Mouse (Mus musculus): Measurements from ENCODE around the gene Aup1. TPM values are rescaled to one million over a fixed set of nuclear protein-coding genes. Genes with fewer than 3 reads are reported as not detected.

Aup1 gene
- polyA plus RNA-seq, 2 experiments from 2014 or later, result 432 to 455 TPM

DNA sequence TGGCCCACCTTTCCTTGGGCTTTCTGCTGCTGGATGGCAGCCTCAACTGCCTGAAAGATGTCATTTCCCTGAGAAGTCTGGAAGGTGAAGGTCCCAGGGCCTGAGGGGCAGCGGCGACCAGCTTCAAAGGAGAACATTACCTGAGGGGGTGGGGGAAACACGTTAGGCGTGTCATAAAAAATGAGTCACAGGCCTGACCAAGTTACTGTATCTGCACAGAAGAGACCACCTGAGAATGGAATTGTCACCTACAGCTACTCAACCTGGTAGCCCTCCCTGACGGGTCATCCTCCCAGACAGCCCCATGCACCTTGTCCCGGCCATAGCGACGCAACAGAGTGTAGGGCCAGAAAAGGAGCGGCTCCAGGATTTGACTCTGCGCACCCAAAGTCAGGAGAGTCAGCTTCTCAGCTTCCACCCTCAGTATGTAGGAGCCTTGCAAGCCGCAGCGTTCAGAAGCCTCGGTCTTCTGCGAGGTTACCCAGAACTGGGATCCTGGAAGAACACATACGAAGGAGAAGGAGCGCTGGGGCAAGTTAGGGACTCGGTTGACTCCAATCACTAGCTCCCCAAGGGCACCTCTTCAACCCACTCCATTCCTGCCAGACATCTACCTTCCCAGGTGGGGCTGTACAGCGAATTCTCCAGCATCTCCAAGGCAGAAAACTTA lies 22.3 kb upstream of the Aup1 start:
- ATAC-seq, result no peak

DNA sequence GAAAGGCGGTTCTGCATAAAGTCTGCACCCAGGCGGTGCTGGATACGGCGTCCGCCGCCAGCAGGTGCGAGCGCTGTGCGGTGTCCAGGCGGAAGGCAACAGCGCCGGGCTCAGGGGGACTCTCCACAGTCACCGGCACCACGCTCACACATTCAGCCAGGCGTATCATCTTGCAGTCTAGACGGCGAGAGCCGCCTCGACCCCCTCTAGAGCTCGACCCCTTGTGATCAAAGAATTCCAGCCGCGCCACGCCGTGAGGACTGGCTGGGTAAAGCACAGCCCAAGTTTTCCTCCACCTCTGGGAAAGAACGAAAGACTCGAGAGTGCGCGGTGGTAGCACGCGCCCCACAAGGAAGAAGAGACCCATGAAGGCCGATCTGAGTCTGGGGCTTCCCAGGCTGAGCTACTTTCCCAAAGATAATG lies 21.5 kb upstream of the Aup1 start:
- ATAC-seq, result peak; percentile 64

DNA sequence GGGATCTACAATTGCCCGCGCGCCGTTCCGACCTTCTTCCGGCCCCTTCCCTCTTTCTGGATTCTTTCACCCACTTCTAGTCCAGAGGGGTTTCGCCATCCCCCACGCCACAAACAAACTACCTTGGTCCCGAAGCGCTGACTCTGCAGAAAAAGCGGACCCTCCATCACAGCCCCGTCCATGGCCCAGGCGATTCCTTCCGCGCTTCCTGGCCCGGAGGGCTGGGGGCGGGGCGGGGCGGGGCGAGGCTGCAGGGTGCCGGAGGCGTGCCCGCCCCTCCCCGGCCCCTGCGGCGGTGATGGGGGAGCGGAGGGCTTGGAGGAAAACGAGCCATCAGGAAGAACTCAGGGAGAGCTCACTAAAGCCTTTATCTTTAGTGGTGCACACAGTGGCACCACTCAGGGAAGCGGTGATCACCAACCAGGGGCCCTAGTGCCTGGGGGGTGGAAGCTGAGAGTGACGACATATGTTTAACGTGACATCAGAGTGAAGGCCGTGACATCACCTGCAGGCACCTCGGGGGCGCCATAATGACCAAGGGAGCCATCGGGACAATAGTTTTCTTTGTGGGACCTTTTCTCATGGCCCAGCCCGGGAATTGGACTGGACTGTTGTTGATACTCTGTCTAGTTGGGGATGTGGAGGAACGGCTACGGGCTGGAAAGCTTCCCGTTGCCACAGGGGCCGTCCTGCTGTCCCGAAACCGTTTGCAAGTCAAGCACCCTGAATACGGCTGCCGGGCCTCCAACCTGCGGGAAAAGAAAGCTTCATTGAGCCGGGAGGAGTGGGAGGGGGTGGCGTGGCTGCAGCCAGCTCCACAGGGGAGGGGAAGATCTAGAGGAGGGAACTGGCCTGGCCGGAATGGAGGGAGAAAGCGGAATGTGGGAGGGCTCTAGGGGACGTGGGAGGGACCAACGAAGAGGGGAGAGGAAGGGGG lies 20.8 kb upstream of the Aup1 start, which contains the start of the genes Dok1 and Loxl3:
TSS of gene Dok1 (minus strand) at position 223 of the 937 bp plus-strand sequence.
TSS of gene Loxl3 (plus strand) at position 925 of the 937 bp plus-strand sequence.
- peak; percentile 66 for ATAC-seq

DNA sequence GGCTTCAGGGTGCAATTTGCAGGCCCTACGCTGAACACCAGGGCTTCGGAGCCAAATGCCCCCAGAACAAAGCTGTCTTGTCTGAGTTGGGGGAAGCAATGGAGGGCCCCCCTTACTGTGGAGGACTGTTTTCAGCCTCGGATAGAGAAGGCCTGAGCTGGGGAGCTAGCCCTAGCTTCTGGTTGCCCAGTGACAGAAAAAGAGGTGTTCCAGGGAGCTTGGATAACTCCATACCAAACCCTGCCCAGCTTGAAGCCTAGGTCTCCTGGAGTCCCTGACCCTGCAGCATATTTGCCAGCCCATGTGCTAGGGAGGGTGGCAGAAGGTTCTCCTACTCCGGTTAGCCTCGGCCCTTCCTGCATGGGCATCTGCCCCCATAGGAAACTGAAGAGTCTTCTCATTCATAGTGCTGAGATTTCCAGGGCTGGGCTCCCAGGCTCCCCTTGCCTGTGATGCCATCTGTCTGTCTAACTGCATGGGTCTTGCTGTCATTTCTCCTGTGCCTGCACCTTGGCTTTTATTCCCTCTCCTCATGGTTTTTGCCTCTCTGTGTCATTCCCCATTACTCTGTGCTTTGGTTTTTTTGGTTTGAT lies 19.8 kb upstream of the Aup1 start:
- ATAC-seq, result no peak

DNA sequence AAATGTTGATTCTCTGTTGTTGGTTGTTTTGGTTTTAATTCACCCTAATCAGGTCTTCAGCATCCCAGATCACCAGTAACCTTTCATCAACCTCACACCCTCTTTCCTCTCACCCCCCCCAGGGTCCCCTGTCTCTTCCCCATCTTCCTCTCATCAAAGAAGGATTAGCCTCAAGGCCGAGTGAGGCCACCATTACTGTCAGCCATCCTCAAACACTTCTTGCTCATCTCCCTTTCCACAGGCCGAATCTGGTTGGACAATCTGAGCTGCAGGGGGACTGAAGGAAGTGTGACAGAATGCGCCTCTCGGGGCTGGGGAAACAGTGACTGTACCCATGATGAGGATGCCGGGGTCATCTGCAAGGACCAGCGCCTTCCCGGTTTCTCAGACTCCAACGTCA lies 17.1 kb upstream of the Aup1 start:
- no peak for ATAC-seq

DNA sequence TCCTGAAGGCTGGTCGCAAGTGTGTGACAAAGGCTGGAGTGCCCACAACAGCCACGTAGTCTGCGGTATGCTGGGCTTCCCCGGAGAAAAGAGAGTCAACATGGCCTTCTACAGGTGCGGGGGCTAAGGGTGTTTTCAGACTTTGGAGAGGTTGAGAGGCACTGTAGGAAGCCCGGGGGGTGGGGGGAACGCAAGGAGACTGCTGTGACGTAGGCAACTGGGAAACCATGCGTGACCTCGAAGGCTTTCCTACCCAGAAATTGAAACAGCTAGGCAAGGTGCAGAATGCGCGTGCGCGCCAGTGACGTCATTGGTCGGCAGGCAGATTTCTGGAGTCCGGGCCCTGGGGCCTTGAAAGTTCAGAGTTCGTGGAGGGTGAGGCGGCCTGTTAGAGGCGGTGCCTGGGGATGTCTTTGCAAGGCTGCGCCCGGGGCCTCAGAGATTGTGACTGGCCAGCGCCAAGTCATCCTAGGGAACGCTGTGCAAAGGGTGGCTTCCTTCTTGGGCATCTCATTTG lies 15.8 kb upstream of the Aup1 start:
- ATAC-seq, result peak; percentile 84

DNA sequence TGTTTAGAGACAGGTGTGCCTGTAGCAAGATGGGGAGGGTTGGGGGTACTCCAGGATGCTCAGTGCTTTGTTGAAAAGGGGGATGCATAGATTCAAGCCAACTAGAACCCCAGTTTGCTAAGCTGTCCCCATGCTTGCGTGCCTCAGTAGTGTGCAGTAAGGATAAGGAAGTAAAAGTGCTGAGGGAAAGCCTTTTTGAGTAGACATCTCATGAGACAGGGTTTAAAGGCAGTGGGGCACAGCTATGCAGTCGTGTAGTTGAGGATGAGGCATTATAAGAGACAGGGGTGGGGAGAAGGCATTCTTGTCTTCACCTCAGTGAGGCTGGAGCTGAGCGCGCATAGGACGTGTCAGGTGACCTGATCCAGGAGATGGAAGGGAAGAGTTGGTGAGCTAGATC lies 13.7 kb upstream of the Aup1 start:
- no peak for ATAC-seq

DNA sequence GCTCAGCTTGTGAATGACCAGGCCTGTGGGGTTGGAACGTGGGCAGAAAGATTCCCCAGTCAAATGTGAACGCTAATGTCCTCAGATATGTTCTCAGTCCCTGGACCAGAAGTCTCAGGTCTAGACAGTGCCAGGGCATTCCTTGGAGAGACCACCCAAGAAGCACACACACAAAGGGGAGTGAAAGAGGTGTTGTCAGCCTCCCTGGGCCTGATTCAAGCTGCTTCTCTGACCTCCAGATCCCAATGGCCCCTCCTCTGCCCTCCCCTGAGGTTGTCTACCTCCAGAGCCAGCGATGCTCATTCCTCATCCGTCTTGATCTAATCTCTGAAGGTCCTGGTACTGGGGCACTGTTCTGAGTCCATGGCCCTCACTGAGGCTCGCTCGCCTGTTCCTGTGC lies 10.8 kb upstream of the Aup1 start:
- ATAC-seq, result no peak

DNA sequence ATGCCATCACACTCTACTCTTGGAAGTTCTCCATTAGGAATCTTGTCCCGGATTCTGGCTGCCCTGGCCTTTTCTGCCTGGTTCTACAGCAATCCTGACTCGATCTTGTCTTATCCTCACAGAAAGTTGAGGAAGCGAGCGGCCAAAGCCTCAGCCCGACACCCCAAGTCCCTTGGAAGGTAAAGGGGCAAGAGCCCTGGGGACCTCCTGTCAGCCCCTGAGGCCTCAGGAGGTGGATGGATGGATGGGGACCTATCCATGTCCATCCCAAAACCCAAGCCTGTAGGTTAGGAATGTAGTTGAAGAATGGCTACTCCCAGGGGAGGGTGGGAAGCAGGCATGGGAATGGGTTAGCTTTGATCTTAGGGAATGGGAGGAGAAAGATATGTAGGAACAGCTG lies 10.3 kb upstream of the Aup1 start:
- no peak for ATAC-seq

DNA sequence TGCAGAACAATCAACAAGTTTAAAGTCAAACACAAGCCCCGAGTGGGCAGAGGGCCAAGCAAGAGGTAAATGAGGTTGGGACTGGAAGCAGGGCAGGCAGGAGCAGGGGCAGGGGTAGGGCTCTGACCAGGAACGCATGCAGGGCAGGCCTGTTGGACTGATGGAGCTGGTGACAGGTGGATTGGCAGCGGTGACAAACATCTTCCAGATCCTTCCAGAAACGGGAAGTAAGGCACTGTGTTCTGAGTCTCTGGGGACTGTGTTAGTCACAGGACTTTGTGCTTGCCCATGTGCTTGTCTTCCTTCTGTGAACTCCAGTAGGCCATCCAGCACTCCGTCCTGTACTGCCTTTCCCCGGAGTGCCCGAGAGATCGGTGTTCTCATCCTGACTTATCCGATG lies 9.6 kb upstream of the Aup1 start:
- ATAC-seq, result no peak

DNA sequence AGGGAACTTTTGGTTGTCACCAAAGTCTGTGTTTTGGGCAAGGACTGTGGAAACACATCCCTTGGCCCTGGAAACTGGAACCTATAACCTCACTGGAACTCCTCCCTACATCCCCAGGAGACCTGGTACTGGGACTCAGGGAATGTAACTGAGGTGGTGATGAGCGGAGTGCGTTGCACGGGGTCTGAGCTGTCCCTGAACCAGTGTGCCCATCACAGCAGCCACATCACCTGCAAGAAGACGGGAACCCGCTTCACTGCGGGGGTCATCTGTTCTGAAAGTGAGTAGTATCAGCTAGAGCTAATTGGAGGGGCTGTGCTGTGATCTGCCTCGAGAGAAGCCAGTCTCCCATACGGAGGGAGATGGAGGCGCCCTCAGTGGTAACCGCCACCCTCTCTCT lies 5.0 kb upstream of the Aup1 start:
- ATAC-seq, result no peak

DNA sequence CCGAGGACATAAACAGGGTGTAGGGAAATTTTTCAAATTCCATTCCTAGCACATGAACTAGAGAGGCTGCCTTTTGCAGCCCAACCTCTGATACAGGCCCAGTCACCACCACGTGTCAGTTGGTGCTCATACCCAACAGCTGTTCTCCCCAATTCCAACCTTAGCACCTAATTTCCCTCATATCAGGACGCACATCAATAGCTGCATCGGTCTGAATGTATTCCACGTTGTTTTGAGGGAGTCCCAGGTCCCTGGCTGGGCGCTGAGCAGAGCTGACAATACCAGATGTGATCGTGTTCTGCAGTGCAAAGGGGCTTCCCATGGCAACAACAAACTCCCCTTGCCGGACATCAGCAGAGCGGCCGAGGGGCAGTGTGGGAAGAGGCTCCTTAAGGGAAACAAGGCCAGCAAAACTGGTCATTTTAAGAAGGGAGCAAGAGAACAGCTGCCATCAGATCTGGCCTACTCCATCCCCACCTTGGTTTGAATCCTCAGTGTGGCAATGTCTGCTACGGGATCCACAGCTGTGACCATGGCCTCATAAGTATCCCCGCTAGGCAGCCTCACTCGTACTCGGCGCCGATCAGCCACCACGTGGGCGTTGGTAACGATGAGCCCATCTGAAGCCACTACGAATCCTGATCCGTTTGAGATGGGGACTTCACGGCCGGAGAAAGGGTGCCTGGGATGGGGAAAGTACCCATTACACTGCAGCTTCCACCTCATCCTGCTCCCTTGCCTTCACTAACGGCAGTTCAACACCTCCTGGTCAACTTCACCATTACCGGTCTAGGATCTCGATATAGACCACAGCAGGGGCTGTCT lies 973 bp upstream of the Aup1 start:
- peak; percentile 9 for ATAC-seq

DNA sequence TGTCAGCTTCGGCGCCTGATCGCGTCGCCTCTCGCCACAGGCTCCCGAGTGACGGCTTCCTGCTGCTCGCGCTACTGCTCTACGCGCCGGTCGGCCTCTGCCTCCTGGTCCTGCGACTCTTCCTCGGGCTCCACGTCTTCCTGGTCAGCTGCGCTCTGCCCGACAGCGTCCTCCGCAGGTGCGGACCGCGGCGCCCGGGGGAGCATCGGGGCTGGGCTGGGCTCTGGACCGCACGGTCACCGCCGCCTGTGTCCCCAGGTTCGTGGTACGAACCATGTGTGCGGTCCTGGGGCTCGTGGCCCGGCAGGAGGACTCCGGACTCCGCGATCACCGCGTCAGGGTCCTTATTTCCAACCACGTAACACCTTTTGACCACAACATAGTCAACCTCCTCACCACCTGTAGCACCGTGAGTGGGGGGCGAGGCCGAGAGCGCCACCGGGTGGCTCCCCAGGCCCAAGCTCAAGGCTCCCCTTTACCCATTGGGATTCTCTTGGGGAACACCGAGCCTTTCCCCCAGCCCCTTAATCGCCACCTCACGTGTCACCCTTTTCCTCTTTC lies 630 bp downstream of the Aup1 start, which contains the start of gene Htra2:
TSS of gene Htra2 (minus strand) at position 403 of the 561 bp plus-strand sequence.
- ATAC-seq, result peak; percentile 7

DNA sequence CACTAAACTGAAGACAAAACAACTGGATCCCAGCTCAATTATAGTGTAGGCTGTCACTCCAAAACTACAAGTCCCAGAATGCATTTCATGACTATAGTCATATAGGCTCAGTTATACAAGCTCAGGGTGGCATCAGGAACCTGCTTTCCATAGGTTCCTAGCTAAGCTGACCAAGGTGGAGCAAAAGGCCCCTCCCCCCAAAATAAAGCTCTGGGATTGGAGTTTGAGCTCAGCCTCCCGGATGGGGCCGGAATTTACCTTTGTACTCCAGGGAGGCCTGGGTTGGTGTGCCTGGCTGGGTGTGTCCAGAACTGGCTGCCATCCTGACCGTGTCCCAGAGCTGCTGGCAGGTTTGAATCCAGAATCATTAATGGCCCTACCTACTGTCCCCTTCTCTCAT lies 3.5 kb downstream of the Aup1 start, which contains the start of gene Dqx1:
TSS of gene Dqx1 (plus strand) at position 55 of the 400 bp plus-strand sequence.
- no peak for ATAC-seq

DNA sequence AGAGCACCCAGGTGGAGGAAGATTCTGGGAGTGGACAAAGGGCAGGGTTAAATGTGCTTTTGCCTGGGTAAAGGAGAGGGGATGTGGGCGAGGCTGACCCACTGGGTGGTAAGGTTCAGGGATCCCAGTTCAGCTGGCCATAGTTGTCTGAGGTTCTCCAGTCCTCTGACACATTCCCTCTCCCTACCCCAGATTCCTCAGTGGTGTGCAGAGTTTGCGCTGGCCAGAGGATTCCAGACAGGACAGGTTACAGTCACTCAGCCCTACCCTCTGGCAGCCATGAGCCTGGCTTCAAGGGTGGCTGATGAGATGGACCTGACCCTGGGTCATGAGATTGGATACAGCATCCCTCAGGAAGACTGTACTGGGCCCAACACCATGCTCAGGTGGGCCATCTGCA lies 4.4 kb downstream of the Aup1 start:
- no peak for ATAC-seq

DNA sequence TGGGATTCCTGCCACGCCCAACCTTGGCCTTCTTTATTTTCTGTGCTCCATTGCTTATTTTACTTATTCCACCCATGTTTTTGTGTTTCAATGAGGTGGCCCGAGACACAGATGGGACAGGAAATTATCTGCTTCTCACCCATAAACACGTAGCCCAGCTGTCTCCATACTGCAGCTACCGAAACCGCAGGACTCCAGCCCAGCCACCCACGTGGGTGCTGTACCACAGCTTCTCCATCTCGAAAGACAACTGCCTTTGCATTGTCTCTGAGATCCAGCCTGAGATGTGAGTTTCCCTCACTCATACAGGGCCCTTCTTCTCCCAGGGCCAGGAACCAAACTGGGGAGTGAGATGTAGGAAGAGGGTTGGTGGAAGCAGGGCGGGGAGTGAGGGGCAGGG lies 11.7 kb downstream of the Aup1 start:
- ATAC-seq, result peak; percentile 41

DNA sequence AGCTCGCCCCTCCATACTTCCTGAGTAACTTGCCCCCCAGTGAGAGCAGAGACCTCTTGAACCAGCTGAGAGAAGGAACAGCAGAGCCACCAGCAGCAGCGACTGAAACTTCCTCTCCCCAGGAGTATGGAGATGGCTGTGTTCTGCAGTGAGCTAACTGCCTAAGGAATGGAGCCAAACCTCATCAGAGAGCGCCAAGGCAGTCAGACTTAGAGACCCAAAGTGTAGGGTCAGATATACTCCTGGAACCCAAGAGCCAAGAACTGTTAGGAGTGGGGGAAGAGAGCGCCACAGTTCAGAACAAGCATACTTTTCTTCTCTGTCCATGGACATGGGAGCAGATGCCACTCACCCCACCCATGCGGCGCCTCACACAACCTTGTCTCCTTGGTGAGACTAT lies 12.1 kb downstream of the Aup1 start:
- no peak for ATAC-seq

DNA sequence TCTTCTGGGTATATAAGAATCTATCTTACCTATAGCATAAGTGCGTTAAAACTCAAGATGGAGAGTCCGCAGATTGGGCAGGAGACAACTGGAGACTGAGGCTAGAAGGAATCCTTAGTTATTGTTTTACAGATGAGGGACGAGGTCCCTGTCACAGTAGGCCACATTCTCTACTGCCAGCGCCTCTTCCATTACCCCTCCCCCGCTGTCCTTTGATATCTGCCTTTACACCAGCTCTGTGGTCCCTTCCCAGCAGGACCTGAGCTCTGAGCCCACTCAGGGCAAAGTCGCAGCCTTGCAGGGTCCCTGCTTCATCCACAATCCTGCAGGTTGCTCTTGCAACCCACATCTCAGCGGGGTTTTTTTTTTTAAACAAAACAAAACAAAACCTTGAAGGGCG lies 13.9 kb downstream of the Aup1 start:
- no peak for ATAC-seq

DNA sequence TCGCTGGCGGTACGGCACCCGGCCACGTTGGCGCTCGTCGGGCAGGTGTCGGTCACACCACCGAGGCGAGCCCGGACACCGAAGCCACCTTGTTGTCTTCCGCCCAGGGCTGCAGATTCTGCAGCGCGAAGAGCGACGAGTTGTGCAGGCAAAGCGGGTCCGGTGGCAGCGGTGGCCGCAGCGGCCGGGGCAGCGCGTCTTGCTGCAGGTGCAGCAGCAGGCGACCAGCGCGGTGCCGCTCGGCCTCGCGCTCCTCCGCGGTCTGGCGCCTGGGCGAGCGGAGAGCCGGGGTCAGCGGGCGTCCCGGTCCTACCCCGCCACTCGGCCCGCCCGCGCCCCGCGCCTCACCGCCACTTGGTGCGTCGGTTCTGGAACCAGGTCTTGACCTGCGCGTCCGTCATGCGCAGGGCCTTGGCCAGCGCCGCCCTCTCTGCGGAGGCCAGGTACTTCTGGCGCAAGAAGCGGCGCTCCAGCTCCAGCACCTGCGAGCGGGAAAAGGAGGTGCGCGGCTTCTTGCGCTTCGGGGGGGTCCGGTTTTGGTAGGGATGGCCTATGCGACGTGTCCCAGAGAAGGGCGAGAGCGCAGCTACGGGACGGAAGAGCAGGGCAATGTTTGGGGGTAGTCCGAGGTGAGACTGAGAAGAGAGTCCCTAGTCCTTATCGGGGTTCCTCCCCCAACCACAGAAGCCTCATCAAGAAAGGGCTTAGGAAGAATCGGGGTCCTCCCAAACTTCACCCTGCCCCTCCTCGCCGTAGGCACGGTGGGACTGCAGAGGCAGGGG lies 14.6 kb downstream of the Aup1 start:
- no peak for ATAC-seq

DNA sequence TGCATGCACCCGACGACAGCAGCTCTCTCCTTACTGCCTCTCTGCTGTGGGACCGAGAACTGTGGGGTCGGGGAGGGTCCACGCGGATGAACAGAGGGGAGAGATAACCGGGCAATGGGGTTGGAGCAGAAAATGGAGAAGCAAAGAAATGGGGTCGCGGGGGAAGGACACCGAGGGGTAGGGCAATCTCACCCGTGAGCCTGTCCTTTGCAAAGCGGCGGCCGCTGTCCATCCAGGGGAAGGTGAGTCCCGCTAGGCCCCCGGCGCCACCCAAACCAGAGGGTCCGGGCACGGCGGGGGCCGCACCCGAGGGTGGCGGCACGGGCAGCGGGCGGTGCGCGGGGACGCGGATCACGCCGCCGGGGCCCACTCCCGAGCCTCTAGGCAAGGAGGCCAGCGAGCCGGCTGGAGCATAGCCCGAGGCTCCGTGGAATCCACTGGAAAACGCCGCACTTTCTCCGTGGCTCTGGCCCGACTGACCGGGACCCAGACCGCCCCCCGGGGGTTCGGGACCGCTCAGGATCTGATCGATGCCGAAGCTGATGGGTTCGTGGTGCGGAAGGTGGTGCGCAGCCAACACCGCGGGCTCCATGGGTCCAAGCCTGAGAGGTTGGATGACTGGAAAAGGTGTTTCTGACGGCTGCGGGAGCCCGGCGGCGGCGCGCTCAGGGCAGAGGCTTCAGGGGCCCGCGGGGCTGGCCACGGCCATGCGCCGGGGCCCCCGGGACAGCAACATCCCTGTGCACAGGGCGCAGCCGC lies 15.3 kb downstream of the Aup1 start:
- no peak for ATAC-seq

DNA sequence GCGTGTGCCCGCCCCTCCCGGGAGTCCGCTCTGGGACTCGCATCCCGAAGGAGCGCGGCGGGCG lies 15.8 kb downstream of the Aup1 start, which contains the start of gene Tlx2:
TSS of gene Tlx2 (minus strand) at position 47 of the 64 bp plus-strand sequence.
- ATAC-seq, result no peak

All from activated CD4-positive, CD25-positive, alpha-beta regulatory T cell, adult 4 months (primary cell).